Mouse (Mus musculus): ENCODE results near the gene Gm3371.
"Not testable (repeated sequence)": the region's sequence is repeated elsewhere in the genome, so short reads cannot be mapped to it uniquely, and the experiment has no call there.

The Gm3371 gene

DNA sequence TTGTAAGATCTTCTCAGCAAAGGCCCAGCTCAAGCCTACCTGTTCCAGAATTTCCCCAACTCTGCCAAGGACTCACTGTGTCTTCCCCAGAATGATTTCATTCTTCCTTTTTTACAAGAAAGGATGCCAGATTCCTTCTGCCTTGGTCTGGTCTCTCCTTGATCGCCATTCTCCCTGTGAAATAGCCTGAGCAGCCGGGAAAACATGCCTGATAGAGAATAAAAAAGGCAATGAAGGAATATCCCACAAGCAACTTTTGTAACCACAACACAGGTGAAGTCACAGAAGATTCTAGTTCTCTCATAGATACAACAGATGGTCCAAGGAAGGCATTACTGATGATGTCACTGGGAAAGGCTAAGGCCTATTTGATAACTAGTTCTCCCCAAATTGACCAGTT lies at the start of gene Gm3371:
Gene Gm3371 (minus strand): TSS at position 101 of the 400 bp plus-strand sequence.
- not testable (repeated sequence) for DNase-seq (ENCODE audit: low spot score)

- DNase-seq (ENCODE audit: low spot score) = not testable (repeated sequence)
Measured at GRCm38 (mm10) chr14:44433335-44433734, 22.8 kb upstream of the Gm3371 start, which contains the start of gene Gm8232. Gene Gm8232, plus strand, starts transcription at chr14:44433635.

GRCm38 (mm10) chr14:44384233-44384632 lies 26.3 kb downstream of the Gm3371 start:
- not testable (repeated sequence) for DNase-seq (ENCODE audit: low spot score)

DNA sequence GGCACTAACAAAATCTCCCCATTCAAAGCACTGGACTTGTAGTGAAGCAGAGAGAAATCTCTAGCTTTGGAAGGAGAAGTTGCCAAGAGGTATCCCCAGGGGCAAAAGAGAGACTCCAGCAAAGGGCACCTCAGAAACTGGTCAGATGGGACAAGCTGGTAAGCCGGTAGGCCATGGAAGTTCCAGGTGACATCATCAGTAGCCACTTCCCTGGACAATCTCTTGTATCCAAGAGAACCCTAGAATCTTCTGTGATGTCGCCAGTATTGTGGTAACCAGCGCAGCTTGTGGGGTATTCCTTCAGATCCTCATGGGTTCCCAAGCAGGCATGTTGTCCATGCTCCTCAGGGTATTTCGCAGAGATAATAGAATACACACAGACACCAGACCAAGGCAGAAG lies 45.4 kb downstream of the Gm3371 start, which contains the start of gene Gm8229:
Gene Gm8229 (plus strand): TSS at position 301 of the 400 bp plus-strand sequence.
- DNase-seq (ENCODE audit: low spot score) = not testable (repeated sequence)

- DNase-seq (ENCODE audit: low spot score) = not testable (repeated sequence)
Measured at GRCm38 (mm10) chr14:44362301-44362700, 48.2 kb downstream of the Gm3371 start.

DNA sequence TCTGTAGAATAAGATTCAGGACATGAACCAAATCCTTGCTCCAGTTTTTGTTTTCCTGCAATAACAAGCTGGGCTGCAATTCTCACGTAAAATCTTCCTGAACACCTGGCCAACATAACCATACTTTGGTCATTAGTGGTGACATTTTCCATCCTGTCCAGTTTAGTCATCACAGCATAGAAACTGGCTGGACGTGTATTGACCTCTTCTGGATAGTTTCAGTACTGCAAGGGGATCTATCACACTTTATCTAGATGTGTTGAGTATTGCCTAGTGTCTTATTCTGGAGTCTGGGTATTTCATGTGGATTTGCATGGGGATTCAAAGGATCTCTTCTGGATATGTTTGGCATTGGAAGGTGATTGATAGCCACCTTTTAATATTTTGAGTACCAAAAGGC lies 49.1 kb downstream of the Gm3371 start:
- not testable (repeated sequence) for DNase-seq (ENCODE audit: low spot score)

All from ovary, postnatal 10 days (tissue).